Mouse (Mus musculus): ENCODE data around the gene Nek11. TPM values are rescaled to one million over a fixed set of nuclear protein-coding genes. Genes with fewer than 3 reads are reported as not detected.

The Nek11 gene
- polyA plus RNA-seq, 1 experiment from 2014 or later: 0.18 TPM

- Histone ChIP-seq H3K27me3 (ENCODE audit: control insufficient read depth, insufficient read depth, low read length) (no peaks in the 10 kb centered on the region), H3K9me3 (ENCODE audit: control insufficient read depth, low read length) (no peaks in the 10 kb centered on the region), H3K36me3 (ENCODE audit: control insufficient read depth, insufficient read depth, low read length) (no peaks in the 10 kb centered on the region), H3K4me3 (ENCODE audit: low read depth, low read length) (no peak overlapping the region), H3K4me2 (replicated peaks; ENCODE audit: low read depth) (no peak overlapping the region), H3K4me1 (replicated peaks; ENCODE audit: control insufficient read depth, insufficient read depth) (no peaks in the 10 kb centered on the region), H3K27ac (replicated peaks) (no peak overlapping the region), H3K9ac (ENCODE audit: low read length) (no peak overlapping the region)
- ATAC-seq (ENCODE audit: low FRiP score, low TSS enrichment): no peak
- peak; percentile 19 for DNase-seq (ENCODE audit: low spot score)
- 40% methylated on average over 9 of the region's 9 CpGs for WGBS
- TF ChIP-seq CTCF (IDR thresholded peaks at IDR 0.05; ENCODE audit: low read depth) (no peak), EP300 (optimal IDR thresholded peaks at IDR 0.05) (no peak)
Measured at GRCm38 (mm10) chr9:105309553-105310281, 85.6 kb downstream of the Nek11 start.

GRCm38 (mm10) chr9:105306042-105306441, 89.3 kb downstream of the Nek11 start:
- H3K9ac ChIP-seq (ENCODE audit: low read length): no peak overlapping the region
- H3K9me3 ChIP-seq (ENCODE audit: control insufficient read depth, low read length): no peaks in the 10 kb centered on the region
- H3K27me3 ChIP-seq (ENCODE audit: control insufficient read depth, insufficient read depth, low read length): no peaks in the 10 kb centered on the region
- no peaks in the 10 kb centered on the region for H3K36me3 ChIP-seq (ENCODE audit: control insufficient read depth, insufficient read depth, low read length)
- DNase-seq (ENCODE audit: low spot score) (no peak), ATAC-seq (ENCODE audit: low FRiP score, low TSS enrichment) (no peak)
- H3K27ac ChIP-seq (replicated peaks): no peak overlapping the region
- TF ChIP-seq CTCF (IDR thresholded peaks at IDR 0.05; ENCODE audit: low read depth) (no peak), EP300 (optimal IDR thresholded peaks at IDR 0.05) (no peak)
- WGBS: 74% methylated on average over 2 of the region's 2 CpGs
- no peaks in the 10 kb centered on the region for H3K4me1 ChIP-seq (replicated peaks; ENCODE audit: control insufficient read depth, insufficient read depth)
- H3K4me3 ChIP-seq (ENCODE audit: low read depth, low read length): no peak overlapping the region
- no peak overlapping the region for H3K4me2 ChIP-seq (replicated peaks; ENCODE audit: low read depth)

- 74% methylated on average over 3 of the region's 3 CpGs for WGBS
- Histone ChIP-seq H3K36me3 (ENCODE audit: control insufficient read depth, insufficient read depth, low read length) (no peaks in the 10 kb centered on the region), H3K27ac (replicated peaks) (no peak overlapping the region), H3K4me3 (ENCODE audit: low read depth, low read length) (no peak overlapping the region), H3K4me2 (replicated peaks; ENCODE audit: low read depth) (no peak overlapping the region), H3K4me1 (replicated peaks; ENCODE audit: control insufficient read depth, insufficient read depth) (no peaks in the 10 kb centered on the region), H3K9ac (ENCODE audit: low read length) (no peak overlapping the region), H3K9me3 (ENCODE audit: control insufficient read depth, low read length) (no peaks in the 10 kb centered on the region), H3K27me3 (ENCODE audit: control insufficient read depth, insufficient read depth, low read length) (no peaks in the 10 kb centered on the region)
- ATAC-seq (ENCODE audit: low FRiP score, low TSS enrichment) (no peak), DNase-seq (ENCODE audit: low spot score) (no peak)
- TF ChIP-seq EP300 (optimal IDR thresholded peaks at IDR 0.05) (no peak), CTCF (IDR thresholded peaks at IDR 0.05; ENCODE audit: low read depth) (no peak)
Measured at GRCm38 (mm10) chr9:105302230-105302629, 93.1 kb downstream of the Nek11 start.

- ATAC-seq (ENCODE audit: low FRiP score, low TSS enrichment): no peak
- no peaks in the 10 kb centered on the region for H3K4me1 ChIP-seq (replicated peaks; ENCODE audit: control insufficient read depth, insufficient read depth)
- DNase-seq (ENCODE audit: low spot score): no peak
- no peak overlapping the region for H3K4me2 ChIP-seq (replicated peaks; ENCODE audit: low read depth)
- H3K9ac ChIP-seq (ENCODE audit: low read length): no peak overlapping the region
- WGBS: 90% methylated on average over 1 of the region's 1 CpGs
- TF ChIP-seq CTCF (IDR thresholded peaks at IDR 0.05; ENCODE audit: low read depth) (no peak), EP300 (optimal IDR thresholded peaks at IDR 0.05) (no peak)
- no peaks in the 10 kb centered on the region for H3K9me3 ChIP-seq (ENCODE audit: control insufficient read depth, low read length)
- no peak overlapping the region for H3K4me3 ChIP-seq (ENCODE audit: low read depth, low read length)
- H3K36me3 ChIP-seq (ENCODE audit: control insufficient read depth, insufficient read depth, low read length): no peaks in the 10 kb centered on the region
- H3K27ac ChIP-seq (replicated peaks): no peak overlapping the region
- no peaks in the 10 kb centered on the region for H3K27me3 ChIP-seq (ENCODE audit: control insufficient read depth, insufficient read depth, low read length)
Measured at GRCm38 (mm10) chr9:105301396-105301795, 93.9 kb downstream of the Nek11 start.

- WGBS: 65% methylated on average over 2 of the region's 2 CpGs
- DNase-seq (ENCODE audit: low spot score): no peak
- no peak for ATAC-seq (ENCODE audit: low FRiP score, low TSS enrichment)
- no peak overlapping the region for H3K9ac ChIP-seq (ENCODE audit: low read length)
- H3K4me3 ChIP-seq (ENCODE audit: low read depth, low read length): no peak overlapping the region
- no peaks in the 10 kb centered on the region for H3K27me3 ChIP-seq (ENCODE audit: control insufficient read depth, insufficient read depth, low read length)
- no peak for TF ChIP-seq CTCF (IDR thresholded peaks at IDR 0.05; ENCODE audit: low read depth)
- no peak for TF ChIP-seq EP300 (optimal IDR thresholded peaks at IDR 0.05)
- no peak overlapping the region for H3K4me2 ChIP-seq (replicated peaks; ENCODE audit: low read depth)
- H3K27ac ChIP-seq (replicated peaks): no peak overlapping the region
- H3K9me3 ChIP-seq (ENCODE audit: control insufficient read depth, low read length): no peaks in the 10 kb centered on the region
- no peaks in the 10 kb centered on the region for H3K4me1 ChIP-seq (replicated peaks; ENCODE audit: control insufficient read depth, insufficient read depth)
- H3K36me3 ChIP-seq (ENCODE audit: control insufficient read depth, insufficient read depth, low read length): no peaks in the 10 kb centered on the region
Measured at GRCm38 (mm10) chr9:105300738-105301325, 94.5 kb downstream of the Nek11 start.

- WGBS: 29% methylated on average over 7 of the region's 7 CpGs
- Histone ChIP-seq H3K4me1 (replicated peaks; ENCODE audit: control insufficient read depth, insufficient read depth) (no peaks in the 10 kb centered on the region), H3K36me3 (ENCODE audit: control insufficient read depth, insufficient read depth, low read length) (no peaks in the 10 kb centered on the region), H3K4me3 (ENCODE audit: low read depth, low read length) (no peak overlapping the region), H3K4me2 (replicated peaks; ENCODE audit: low read depth) (no peak overlapping the region), H3K27me3 (ENCODE audit: control insufficient read depth, insufficient read depth, low read length) (no peaks in the 10 kb centered on the region), H3K9me3 (ENCODE audit: control insufficient read depth, low read length) (no peaks in the 10 kb centered on the region), H3K27ac (replicated peaks) (no peak overlapping the region), H3K9ac (ENCODE audit: low read length) (no peak overlapping the region)
- no peak for ATAC-seq (ENCODE audit: low FRiP score, low TSS enrichment)
- DNase-seq (ENCODE audit: low spot score): no peak
- TF ChIP-seq EP300 (optimal IDR thresholded peaks at IDR 0.05) (no peak), CTCF (IDR thresholded peaks at IDR 0.05; ENCODE audit: low read depth) (no peak)
Measured at GRCm38 (mm10) chr9:105284670-105285069, 110.7 kb downstream of the Nek11 start.

Measured in stomach, postnatal 0 days (tissue).